Mouse (Mus musculus) left cerebral cortex, postnatal 10 days (tissue): ENCODE measurements around the gene Clspn. TPM values are rescaled to one million over a fixed set of nuclear protein-coding genes. Genes with fewer than 3 reads are reported as not detected.
A peak's percentile ranks its signal among the peaks of the same experiment; 100 is the strongest.

ENCODE experiments used
- DNase-seq, 2 experiments: peaks; one replicate each; pipeline ENCODE4 v3.0.0; 2021 to 2022; ENCODE audit warnings: low spot score in 2 of 2, mixed read lengths in 1 of 2; ENCODE audit errors: extremely low spot score in 1 of 2
- intact Hi-C: fragments of 180-260 bp; cut with DNase I; formaldehyde crosslinking; loops from one replicate; pipeline ENCODE4 v1.15.1; 2025
- microRNA-seq: library from miRNA; unstranded; fragments of <30 nt; microRNA quantifications from one replicate; pipeline ENCODE4 v1.2.0, GENCODE M21; 2022
- total RNA-seq, 2 experiments: library from RNA; stranded (reverse); gene quantifications; 2 replicates each; pipeline ENCODE4 v1.2.3; 2021

The Clspn gene
- total RNA-seq, 2 experiments from 2014 or later = 1.1 to 2.5 TPM

DNA sequence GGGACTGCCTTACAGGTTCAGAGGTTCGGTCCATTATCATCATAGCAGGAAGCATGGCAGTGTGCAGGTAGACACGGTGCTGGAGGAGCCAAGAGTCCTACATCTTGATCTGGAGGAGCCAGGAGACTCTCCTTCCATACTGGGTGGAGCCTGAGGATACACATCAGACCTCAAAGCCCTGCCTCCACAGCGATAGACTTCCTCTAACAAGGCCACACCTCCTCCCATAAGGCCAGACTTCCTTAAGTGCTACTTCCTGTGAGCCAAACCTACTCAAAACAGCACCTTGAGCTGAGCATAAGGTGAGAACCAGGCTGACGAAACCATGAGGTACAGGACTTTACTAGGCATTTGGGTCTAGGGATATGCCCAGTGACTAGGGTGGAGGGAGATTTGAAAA lies 59.6 kb downstream of the Clspn start:
- intact Hi-C loops = no loop called here
- no peak for DNase-seq

DNA sequence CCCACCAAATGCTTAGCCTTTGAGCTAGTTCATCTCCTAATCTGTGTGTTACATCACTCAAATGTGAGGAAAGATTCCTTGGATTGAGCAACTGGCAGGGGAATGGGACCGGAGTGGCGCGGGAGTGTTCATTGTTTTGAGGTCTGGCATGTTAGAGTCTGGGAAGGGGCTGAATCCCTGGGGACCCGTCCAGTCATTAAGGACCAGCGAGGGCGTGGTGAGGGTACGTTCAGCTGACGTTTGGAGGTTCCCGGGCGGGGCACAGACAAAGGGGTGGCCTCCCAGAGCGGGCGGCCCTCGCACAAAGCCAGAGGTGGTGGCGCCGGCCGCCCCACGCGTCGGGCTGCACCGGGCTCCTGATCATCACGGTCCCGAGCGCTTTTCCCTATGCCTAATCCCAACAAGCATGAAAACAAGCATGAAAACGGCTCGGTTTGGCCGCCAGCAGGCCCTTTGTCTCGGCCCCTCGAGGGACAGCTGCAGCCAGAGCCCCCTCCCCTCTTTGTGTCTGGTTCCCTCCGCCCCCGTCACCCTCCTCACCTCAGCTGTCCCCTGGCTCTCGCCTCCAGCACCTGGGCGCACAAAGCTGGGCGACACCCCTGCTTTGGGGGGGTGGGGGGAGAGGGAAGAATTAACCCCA lies 63.1 kb downstream of the Clspn start:
- DNase-seq = no peak
- intact Hi-C loops = no loop called here

DNA sequence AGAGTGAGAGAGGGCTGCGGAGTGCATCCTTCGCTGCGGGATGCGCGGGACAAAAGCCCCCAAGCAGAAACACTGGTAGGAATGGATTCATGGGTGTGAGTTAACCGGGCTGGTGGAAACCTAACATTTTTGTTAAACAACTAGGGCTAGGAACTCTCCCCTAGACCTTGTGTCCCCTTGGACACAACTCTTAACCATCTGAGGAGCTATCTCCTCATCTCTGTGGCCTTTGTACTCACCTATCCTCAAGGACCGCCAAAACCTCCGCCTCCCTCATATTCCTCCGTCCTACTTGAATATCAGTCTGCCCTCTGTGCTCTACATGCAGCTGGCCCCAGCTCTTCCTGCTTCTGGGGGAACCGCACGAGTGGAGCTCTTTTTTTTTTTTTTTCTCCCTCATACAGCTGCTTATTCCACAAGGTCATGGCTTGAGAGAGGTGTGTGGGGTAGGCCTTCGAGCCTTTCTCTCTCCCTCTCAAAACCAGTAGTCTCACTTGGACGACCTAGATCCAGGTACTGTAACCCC lies 63.7 kb downstream of the Clspn start:
- intact Hi-C loops = no loop called here
- no peak for DNase-seq

DNA sequence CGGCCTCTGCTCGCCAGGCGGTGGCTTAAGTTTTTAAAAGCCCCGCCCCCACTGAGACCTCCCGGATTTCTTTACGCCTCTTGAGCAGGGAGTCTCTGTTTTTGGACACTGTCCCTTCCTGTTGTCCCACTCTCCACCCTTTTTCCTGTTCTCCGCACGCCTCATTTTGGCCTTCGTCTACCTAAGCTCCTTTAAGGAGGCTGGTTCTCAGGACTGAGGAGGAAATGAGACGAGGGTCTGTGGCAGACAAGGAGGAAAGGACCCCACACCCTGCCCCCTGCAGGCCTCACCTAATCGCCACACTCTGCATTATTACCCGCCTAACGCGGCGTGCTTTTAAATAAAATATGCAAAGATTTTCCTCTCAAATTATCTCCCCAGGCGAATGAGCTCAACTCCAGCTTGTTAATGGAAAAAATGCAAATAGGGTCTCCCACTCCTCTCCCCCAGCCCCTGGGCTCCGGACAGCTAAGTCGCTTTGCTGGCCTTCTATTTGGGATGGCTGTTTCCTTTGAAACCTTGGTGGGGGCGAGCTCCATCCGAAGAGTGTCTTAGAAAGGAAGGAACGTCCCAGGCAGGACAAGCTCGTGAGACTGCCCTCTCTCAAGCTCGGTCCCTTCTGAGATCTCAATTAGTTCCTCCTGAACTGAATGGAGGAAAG lies 70.4 kb downstream of the Clspn start:
- intact Hi-C loops = no loop called here
- no peak for DNase-seq

DNA sequence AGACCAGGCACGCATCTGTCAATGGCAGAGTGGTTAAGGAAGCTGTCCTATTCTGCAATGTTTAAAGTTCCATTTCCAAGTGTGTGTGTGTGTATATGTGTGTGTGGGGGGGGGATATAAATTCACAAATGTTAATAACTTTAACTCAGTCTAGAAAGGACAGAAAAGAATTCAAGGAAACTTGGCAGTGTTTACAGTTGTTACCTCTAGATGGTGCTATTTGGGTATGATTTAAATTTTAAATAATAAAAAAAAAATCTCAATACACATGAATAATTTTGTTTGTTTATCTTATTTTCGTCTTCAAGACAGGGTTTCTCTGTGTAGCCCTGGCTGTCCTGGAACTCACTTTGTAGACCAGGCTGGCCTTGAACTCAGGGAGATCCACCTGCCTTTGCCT lies 75.2 kb downstream of the Clspn start:
- no peak for DNase-seq
- intact Hi-C loops = no loop called here

DNA sequence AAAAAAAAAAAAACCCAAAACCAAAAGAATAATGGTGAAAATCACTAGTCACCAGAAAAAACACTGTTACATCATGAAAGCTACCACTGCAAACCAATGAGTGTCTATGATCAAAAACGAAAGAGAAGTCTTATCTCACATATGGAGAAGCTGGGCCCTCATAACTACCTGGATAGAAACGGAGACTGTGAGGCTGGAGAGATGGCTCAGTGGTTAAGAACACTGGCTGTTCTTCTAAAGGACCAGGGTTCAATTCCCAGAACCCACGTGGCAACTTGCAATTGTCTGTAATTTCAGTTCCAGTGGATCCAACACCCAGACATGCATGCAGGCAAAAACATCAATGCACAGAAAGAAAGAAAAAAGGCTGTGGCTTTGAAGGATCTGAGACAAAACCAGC lies 75.9 kb downstream of the Clspn start:
- DNase-seq = no peak
- intact Hi-C loops = no loop called here

DNA sequence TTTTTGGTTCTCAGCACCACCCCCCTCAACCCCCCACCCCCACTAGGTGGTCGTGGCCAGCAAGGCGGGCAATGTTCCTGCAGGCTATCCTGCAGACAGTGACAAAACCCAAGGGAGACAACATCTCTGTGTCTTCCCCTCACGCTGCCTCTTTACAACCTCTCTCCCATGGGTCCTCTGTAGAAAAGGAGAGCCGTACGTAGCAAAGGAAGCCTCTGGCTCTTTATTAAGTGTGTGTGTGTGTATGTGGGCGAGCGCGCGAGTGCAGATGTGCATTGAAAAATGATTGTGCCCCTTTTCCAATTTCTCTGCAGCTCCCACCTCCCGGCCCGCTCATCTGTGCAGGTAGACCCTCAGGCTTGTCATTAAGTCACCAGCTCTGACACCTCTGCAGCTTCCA lies 79.6 kb downstream of the Clspn start:
- DNase-seq = no peak
- intact Hi-C loops = no loop called here

DNA sequence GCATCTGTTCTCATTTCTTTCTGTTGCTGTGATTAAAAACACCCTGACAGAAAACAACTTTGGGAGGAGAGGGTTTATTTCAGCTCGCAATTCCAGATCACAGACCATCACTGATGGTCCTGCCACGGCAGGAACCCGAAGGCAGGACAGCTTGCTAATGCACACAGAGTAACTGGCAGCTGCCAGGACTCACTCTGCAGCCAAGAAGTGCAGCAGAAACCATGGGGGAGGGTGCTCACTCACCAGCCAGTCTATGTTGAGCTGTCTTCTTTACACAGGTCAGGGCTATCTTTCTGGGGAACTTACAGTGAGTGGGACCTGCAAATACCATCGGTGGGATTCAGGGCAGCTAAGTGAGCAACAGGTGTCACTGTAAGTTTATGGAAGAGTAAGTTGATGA lies 80.7 kb downstream of the Clspn start:
- no peak for DNase-seq
- intact Hi-C loops = no loop called here

DNA sequence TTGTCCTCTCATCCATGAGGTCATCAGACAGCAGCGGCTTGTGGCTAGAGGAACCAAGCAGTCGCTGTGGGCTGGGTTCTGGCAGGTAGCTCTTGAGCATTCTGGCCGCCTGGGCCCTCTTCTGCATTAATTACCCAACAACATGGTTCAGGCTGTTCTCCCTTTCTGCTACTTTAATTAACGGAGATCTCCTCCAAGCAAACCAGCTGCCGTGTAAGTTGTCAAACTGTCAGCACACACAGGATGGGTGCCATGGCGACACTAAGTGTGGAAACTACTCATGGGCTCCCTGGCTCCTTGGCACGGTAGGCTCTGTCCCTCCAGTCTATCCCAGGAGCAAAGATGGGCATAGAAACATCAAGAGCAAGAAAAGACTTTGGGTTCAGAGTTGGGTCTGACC lies 82.6 kb downstream of the Clspn start:
- peak in 1 of 2 experiments; percentile 9 for DNase-seq
- intact Hi-C loops = no loop called here

DNA sequence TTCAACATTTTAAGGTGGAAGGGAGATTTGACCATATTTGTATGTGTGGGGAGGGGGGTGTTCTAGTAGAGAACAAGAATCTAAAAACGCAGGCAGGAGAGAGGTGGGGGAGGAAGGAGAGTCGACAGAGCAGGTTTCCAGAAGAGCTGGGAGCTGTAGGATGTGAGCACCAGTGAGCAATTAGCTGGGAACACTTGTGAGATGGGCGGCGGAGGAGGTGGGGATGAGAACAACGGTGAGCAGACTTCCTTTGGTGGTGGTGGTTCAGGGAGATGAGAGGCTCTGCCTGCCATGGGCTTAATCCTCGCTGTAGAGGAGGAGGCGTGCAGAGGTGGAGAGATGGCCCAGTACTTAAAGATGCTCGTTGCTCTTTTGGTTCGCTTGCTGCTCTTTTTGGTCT lies 85.2 kb downstream of the Clspn start:
- no peak for DNase-seq
- intact Hi-C loops = no loop called here

Small RNA genes lying within 50 kb of the gene (microRNA-seq; reads per million reads assigned to microRNA genes)
- not detected for gene Mir7119

Other genes with a start within 250 kb of the Clspn start
- 10 to 100 TPM; 25.1 to 29.6 TPM for gene Adprhl2, start 235.2 kb upstream of the Clspn start, total RNA-seq
- gene Tekt2, start 231.2 kb upstream of the Clspn start, total RNA-seq = 1 to 10 TPM; 2.2 to 2.5 TPM
- 10 to 100 TPM; 23.0 to 23.5 TPM for gene Ago3, start 127.4 kb upstream of the Clspn start, total RNA-seq
- 10 to 100 TPM; 62.4 to 65.3 TPM for gene Ago1, start 88.4 kb upstream of the Clspn start, total RNA-seq
- gene Ago4, start 23.5 kb upstream of the Clspn start, total RNA-seq = 1 to 10 TPM; 6.2 to 6.3 TPM
- gene 5730409E04Rik, start 52.9 kb downstream of the Clspn start, total RNA-seq = 10 to 100 TPM; 82.3 to 84.7 TPM
- gene Psmb2, start 120.7 kb downstream of the Clspn start, total RNA-seq = 100 to 1,000 TPM; 126 TPM
- gene Tfap2e, start 179.3 kb downstream of the Clspn start, total RNA-seq = not detected
- gene Ncdn, start 196.5 kb downstream of the Clspn start, total RNA-seq = 100 to 1,000 TPM; 694 to 719 TPM
- gene AU040320, start 196.6 kb downstream of the Clspn start, total RNA-seq = 10 to 100 TPM; 54.6 to 57.3 TPM